Mouse (Mus musculus): Measurements from ENCODE around the gene Emilin1. TPM values are rescaled to one million over a fixed set of nuclear protein-coding genes. Genes with fewer than 3 reads are reported as not detected.

The Emilin1 gene
- total RNA-seq, 2 experiments from 2014 or later, result 7.0 to 7.9 TPM

DNA sequence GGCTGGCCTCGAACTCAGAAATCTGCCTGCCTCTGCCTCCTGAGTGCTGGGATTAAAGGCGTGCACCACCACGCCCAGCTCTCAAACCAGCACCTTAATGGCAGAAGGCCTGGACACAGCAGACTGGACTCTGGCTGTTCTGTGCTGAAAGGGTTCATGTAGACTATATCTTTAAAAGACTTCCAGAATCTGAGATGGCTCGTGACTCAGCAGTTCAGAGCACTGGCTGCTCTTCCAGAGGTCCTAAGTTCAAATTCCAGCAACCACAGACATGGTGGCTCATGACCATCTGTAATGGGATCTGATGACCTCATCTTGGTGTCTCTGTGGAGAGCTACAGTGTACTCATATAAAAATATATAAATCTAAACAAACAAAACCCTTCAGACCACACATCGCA, 11.3 kb upstream of the Emilin1 start:
- intact Hi-C loops (cut with DNase I), result no loop called here

DNA sequence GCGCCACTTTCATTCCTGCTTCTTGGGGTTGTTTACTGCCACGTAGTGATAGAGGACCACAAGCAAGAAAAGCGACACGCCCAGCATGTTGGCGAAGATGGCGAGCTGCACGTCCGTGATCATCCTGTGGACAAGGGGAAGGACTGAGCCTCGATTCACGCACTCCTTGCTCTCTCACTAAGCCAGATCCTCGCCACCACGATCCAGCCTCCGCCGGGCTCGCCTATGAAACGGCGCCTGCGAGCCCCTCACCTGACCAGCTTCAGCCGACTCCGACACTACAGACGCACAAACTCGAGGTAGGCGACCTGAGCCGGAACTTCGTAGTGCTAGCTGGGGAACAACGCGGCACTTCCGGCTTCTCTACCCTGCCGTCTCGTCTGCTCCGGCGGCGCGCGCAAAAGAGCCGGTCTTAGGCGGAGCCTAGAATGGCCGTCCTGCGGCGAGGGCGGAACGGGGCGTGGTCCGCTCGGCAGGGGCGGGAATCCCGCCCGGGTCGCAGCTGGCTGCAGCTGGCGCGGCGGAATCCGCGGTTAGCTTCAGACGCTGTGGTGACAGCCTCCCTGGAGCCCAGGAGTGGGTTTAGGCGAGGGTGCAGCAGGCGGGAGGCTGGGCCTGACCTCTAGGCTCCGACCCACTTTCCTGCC, 5.7 kb upstream of the Emilin1 start, which contains the start of gene Ost4:
TSS of gene Ost4 (minus strand) at position 376 of the 647 bp plus-strand sequence.
- intact Hi-C loops (cut with DNase I), result no loop called here
- DNase-seq, result peak; percentile 93

More for the DNA sequence above, 11.3 kb upstream of the Emilin1 start:
- no peak for DNase-seq

DNA sequence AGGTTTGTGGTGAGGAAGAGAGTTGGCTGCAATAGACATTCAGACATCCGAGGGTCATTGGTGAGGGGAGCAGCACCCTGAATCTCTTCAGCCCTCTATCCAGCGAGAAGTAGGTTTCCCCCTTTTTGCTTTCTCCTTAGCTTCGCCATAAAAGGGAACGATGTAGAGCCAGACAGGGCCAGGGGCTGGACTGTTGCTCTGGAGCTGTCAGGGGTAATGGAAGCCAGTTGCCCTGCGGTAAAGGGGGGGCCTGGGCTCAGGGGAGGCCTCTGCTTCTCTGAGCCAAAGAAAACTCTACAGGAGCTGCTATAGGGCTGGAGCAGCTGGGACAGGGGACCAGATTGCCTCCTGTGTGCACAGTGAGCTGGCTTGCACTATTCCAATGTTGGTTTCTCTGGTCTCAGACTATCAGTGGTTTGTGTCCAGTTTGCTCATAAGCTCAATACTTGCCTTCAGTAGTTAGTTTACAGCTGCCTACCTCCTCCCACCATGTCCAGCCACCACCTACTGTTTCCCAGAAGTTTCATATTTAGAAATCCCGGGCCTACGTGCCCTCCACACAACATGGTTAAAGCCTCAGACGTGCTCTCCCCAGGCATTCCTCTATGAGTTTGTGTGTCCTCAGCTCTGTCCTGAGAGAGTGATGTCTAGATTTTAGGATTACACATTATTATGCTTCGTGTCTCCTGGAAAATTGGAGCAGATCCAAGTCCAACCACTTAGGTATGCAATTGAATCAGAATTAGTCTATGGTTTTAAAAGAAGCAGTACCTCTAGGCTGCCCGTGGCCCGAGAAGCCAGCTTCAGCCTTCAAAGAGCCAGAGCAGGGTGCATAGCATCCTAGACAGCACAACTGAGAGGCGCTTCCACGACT, 4.5 kb upstream of the Emilin1 start:
- intact Hi-C loops (cut with DNase I), result no loop called here

DNA sequence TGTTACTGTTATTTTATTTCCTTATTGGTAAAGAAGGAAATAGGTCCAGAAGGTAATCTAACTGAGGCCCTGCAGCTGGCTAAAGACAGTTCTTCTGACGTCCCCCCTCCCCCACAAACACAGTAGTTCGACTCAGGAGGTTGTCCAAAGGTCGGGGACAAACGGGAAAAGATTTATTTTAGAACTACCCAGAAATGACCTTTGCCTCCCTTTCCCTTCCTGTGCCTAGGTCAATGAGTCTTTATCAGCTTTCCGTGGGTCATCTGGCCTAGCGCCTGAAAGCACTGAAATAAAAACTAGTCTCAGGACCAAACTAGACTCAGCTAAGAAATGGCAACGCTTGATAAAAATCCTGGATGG, 3.9 kb upstream of the Emilin1 start:
- DNase-seq, result no peak
- intact Hi-C loops (cut with DNase I), result no loop called here

More for the DNA sequence above, 4.5 kb upstream of the Emilin1 start:
- no peak for DNase-seq

DNA sequence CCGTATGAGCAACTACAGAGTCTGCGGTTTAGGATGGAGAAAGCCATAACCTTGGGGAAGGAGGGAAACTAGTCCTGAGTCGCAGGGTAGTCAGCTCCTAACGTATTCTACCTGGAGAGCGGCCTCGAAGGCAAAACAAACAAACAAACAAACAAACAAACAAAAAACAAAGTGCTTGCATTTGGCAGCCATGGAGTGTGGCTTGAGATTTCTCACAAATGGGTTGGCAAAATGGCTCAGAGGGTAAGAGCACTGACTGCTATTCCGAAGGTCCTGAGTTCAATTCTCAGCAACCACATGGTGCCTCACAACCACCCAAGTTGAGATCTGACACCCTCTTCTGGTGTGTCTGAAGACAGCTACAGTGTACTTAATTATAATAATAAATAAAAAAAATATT, 3.3 kb upstream of the Emilin1 start:
- DNase-seq, result no peak
- intact Hi-C loops (cut with DNase I), result no loop called here

DNA sequence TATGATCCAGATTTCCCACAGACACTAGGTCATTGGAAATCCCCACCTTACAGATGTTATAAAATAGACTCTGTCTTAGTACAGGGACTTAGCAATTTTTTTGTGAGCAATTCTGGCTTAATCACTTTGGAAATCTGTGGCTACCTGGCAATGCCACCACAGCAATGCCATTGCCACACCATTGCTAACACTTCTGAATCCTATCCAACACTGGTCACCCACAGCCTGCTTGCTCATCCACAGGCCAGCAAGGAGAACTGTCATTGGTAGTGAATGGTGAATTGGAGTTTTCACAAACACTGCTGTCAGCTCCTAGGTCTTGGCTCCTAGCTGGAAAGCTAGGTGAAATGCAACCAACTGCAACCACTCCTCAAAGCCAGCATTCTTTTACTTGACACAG, 2.7 kb upstream of the Emilin1 start:
- no peak for DNase-seq
- intact Hi-C loops (cut with DNase I), result no loop called here

DNA sequence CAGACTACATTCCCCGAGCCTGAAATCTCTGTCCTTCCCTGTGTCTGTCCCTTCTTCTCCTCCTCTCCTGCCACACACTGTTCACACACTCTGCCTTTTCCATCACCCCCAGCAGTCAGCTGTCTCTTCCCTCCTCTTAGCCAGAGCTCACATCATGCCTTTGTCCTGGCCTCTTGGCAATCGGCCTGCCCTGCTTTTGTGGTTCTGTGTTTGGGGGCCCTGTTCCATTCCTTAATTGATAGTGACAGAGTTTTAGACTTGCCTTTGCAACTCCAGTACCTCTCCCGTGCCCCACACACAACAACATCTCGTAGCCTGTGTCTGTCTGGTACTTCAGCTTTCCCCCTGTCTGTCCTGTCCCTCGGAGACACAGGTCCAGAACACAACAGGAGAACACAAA, 1.0 kb upstream of the Emilin1 start:
- intact Hi-C loops (cut with DNase I), result no loop called here
- peak; percentile 43 for DNase-seq

DNA sequence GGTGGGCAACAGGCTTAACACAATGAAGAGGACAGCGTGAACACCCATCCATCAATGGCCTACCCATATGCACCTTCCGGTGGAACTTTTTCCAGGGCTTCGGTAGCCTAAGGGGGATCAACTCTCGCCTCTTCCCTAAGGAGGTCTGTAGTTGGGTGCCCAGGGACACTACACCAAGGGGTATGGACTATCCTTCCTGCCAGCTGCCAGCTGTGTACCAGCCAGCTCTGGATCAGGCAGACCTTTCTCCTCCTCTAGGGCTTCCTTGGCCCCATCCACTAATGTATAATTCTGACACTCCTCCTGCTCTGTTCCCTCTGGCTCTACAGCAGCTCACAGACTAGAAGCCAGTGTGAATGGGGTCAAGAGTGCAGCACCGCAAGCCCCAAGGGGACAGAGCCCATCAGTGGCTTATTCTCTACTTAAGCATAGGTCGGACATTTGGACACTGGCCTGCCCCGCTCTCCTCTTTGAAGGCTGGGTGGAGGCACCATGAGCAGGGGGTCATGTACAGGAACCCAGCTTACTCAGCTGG, 966 bp downstream of the Emilin1 start:
- intact Hi-C loops (cut with DNase I), result no loop called here
- DNase-seq, result no peak

DNA sequence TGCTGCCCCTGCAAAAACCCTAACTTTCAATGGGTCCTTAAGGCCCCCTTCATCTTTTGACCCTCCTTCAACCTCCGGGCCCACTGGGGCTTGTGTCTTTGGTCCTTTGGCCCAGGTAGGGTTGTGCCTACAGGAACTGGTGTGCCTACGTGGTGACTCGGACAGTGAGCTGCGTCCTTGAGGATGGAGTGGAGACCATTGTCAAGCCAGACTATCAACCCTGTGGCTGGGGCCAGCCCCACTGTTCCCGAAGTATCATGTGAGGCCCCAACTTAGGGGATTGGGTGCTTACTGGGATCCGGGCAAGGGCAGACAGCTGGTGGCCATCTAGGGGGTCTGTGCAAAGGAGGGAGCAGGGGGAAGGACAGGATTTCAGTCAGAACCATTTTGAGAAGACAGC, 1.6 kb downstream of the Emilin1 start:
- intact Hi-C loops (cut with DNase I), result no loop called here
- no peak for DNase-seq

DNA sequence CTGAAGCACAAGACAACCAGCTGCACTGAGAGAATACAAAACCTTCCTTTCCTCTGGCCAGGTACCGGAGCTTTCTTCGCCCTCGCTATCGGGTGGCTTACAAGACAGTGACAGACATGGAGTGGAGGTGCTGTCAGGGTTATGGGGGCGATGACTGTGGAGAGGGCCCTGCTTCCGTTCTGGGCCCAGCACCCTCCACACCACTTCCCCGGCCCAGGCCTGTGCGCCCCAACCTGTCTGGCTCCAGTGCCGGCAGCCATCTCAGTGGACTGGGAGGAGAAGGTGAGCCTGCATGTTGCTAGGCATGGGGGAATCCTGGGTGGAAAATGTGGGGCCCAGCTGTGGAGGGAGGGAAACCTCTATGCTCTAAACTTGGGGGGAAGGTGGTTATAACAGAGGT, 2.3 kb downstream of the Emilin1 start:
- DNase-seq, result no peak
- intact Hi-C loops (cut with DNase I), result no loop called here

DNA sequence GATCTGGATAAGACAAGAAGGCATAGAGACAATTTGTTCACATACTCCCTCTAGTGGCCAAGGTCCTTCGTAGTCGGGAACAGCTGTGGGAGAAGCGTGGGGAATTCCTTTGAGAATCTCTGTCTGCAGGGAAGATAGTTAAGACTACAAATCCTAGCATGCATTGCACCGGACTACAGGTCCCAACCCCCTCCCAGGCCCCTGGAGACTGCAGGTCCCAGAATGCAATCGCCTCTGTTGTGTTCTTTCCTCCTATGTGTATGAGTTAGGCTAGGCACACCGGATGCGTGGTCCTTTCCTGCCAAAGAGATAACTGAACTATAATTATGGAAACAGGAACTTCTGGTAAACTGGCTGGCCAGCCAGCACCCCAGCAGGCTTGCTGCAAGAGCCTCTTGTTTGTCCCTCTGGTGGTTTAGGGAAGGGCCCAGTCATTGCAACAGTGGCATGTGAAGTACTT, 2.8 kb downstream of the Emilin1 start:
- intact Hi-C loops (cut with DNase I), result no loop called here
- DNase-seq, result peak; percentile 89

DNA sequence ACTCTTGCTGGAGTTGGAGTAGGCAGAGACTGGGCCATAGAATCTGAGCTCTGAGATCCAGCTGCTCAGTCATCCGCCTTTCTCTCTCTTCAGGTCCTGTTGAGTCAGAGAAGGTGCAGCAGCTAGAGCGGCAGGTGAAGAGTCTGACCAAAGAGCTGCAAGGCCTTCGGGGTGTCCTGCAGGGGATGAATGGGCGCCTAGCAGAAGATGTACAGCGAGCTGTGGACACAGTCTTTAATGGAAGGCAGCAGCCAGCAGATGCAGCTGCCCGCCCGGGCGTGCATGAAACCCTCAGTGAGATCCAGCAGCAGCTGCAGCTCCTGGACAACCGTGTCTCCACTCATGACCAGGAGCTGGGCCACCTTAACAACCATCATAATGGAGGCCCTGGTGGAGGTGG, 3.6 kb downstream of the Emilin1 start:
- no peak for DNase-seq
- intact Hi-C loops (cut with DNase I), result no loop called here

DNA sequence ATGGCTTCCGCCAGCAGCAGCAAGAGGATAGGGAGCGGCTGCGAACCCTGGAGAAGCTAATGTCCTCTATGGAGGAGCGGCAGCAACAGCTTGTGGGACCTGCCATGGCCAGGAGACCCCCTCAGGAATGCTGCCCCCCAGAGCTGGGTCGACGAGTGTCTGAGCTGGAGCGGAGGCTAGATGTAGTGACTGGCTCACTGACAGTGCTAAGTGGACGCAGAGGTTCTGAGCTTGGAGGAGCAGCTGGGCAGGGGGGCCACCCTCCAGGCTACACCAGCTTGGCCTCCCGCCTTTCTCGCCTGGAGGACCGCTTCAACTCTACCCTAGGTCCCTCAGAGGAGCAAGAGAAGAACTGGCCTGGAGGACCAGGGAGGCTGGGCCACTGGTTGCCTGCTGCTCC, 4.1 kb downstream of the Emilin1 start:
- DNase-seq, result no peak
- intact Hi-C loops (cut with DNase I), result no loop called here

DNA sequence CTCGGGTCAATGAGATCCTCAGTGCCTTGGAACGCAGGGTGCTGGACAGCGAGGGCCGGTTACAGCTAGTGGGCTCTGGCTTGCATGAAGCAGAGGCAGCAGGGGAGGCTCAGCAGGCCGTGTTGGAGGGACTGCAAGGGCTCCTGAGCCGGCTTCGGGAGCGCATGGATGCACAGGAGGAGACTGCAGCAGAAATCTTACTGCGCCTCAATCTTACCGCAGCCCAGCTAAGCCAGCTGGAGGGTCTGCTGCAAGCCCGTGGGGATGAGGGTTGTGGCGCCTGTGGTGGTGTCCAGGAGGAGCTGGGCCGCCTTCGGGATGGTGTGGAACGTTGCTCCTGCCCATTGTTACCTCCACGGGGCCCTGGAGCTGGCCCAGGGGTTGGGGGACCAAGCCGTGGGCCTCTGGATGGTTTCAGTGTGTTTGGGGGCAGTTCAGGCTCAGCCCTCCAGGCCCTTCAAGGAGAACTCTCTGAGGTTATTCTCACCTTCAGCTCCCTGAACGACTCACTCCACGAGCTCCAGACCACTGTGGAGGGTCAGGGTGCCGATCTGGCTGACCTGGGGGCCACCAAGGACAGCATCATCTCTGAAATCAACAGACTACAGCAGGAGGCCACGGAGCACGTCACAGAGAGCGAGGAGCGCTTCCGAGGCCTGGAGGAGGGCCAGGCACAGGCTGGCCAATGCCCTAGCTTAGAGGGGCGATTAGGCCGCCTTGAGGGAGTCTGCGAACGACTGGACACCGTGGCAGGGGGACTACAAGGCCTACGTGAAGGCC, 4.9 kb downstream of the Emilin1 start:
- intact Hi-C loops (cut with DNase I), result no loop called here
- DNase-seq, result no peak

DNA sequence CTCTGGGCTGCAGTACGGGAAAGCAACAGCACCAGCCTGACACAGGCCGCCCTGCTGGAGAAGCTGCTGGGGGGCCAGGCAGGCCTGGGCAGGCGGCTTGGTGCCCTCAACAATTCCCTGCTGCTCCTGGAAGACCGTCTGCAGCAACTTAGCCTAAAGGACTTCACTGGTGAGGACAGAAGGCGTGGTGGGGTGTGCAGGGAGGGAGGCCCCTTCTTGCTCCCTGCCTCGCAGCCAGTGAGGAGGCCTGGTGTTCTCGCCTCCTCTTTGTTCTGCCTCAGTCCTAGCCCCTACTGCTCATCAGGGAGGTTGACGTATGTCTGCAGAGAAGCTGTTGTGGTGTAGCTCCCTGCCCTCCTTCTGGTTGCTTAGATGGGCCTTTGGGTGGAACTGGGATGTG, 5.5 kb downstream of the Emilin1 start:
- DNase-seq, result no peak
- intact Hi-C loops (cut with DNase I), result no loop called here

DNA sequence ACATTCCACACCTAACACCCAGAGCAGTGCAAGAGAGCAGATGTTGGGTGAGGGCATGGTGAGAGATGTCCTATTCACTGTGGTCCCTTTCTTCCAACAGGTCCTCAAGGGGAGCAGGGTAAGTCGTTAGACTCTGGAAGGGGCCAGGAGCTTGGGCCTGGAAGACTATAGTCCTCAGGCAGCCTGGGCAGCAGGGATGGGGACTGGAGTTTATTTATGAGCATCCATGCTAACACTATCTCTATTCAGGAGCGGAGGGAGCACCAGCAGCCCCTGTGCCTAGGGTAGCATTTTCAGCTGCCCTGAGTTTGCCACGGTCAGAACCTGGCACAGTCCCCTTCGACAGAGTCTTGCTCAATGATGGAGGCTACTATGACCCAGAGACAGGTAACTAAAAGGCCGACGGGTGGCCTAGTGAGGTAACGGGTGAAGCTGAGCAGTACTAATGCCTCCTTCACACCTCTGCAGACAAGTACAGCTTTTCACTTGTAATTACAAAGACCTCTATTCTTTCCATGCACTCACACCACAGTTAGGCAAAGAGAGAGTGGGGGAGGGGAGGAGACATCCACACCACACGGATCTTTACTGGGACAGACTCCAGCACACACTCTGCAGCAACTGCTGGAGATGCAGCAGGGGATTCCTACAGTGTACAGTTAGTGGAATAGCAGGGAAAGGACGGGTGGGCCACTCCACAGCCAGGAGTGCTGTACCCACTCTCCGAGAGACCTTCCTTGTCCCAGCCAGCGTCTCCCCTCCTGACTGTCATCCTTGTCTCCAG, 6.8 kb downstream of the Emilin1 start:
- intact Hi-C loops (cut with DNase I), result no loop called here
- no peak for DNase-seq

DNA sequence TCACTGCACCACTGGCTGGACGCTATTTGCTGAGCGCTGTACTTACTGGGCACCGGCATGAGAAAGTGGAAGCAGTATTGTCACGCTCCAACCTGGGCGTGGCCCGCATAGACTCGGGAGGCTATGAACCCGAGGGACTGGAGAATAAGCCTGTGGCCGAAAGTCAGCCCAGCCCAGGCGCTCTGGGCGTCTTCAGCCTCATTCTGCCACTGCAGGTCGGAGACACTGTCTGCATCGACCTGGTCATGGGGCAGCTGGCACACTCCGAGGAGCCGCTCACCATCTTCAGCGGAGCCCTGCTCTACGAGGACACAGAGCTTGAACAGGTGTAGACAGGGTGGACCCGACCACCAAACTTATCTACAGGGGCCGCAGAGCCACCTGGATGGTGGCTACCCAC, 7.4 kb downstream of the Emilin1 start:
- intact Hi-C loops (cut with DNase I), result no loop called here
- no peak for DNase-seq

DNA sequence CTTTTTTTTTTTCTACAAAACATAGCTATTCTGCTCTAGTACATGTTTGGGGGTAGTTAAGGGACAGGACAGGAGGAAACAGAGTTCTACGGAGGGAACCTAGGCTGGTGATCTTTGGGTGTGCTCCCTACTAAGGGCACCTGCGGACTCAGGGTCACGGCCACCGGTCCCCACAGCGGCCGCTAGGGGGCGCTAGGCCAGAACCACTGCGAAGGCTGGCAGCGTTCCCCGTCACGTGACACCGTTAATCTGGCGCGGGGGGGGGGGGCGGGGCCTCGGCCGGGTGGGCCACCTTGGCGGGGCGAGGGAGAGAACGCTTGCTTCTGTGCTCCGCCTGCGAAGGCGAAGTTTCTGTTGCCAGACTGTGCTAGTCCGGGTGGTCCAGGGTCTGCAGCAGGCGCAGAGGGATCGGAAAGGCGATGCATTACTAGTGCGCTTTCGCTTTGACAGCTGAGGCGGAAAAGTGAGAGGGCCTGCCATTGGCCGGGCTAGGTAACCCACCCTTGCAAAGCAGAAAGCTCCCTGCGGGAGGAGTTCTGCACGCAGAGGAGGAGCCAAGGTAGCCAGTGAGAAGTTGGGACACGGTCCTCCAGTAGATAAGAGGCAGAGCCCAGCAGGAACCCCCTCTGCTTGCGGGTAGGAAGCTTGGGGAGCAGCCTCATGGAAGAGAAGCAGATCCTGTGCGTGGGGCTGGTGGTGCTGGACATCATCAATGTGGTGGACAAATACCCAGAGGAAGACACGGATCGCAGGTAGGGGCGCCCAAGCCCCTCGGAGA, 8.2 kb downstream of the Emilin1 start, which contains the start of gene Khk:
TSS of gene Khk (plus strand) at position 176 of the 778 bp plus-strand sequence.
- intact Hi-C loops (cut with DNase I), result no loop called here
- DNase-seq, result peak; percentile 94

DNA sequence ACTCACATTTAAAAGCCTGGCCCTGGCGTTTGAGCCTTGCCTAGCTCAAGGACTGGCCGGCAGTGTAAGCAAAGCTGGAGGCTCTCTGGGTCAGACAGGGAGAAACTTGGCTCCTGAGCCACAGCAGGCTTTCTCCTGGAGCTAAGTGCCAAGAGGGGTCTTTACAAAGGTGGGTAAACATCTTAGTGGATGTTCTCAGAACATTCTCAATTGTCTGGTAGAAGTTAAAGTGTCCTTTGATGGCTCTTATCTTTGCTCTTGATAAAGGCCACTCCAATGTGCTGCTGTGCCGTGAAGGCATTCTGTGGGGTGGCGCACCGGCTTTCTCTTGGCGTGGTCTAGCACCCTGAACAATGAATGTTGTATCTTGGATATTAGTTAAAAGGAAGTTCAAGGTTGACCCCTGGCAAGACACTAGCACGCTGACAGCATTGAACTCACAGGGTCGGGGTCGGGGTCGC, 9.4 kb downstream of the Emilin1 start:
- no peak for DNase-seq
- intact Hi-C loops (cut with DNase I), result no loop called here

All from left cerebral cortex, postnatal 4 days (tissue).